Mouse (Mus musculus) MEL (cell line): ENCODE measurements around the gene Bmf. TPM values are rescaled to one million over a fixed set of nuclear protein-coding genes. Genes with fewer than 3 reads are reported as not detected.

ENCODE experiments used
- DNase-seq: peaks from one replicate; pipeline ENCODE4 v3.0.0; 2011; ENCODE audit warnings: low read depth, low spot score
- H3K27ac ChIP-seq: 2 replicates; pipeline ENCODE4 v1.5.1; 2012; ENCODE audit warnings: low read depth, mild to moderate bottlenecking, control low read depth, low read length, moderate library complexity; ENCODE audit not compliant: control insufficient read depth
- H3K27me3 ChIP-seq, 2 experiments: fragments of 150-350 bp in 1 of 2; sonication (generic) in 1 of 2; 2 replicates each; pipeline ENCODE4 v1.6.1; 2012; ENCODE audit warnings: low read length in 2 of 2, mild to moderate bottlenecking in 2 of 2, improper control_type of control experiment in 1 of 2, moderate library complexity in 1 of 2; ENCODE audit not compliant: insufficient read depth in 2 of 2, control insufficient read depth in 1 of 2
- H3K36me3 ChIP-seq, 2 experiments: 2 replicates each; pipeline ENCODE4 v1.6.1; 2012 to 2014; ENCODE audit warnings: low read length in 2 of 2, improper control_type of control experiment in 1 of 2, inconsistent platforms in 1 of 2, mild to moderate bottlenecking in 1 of 2; ENCODE audit not compliant: insufficient read depth in 2 of 2, control insufficient read depth in 1 of 2
- H3K4me1 ChIP-seq, 2 experiments: fragments of 150-350 bp in 1 of 2; sonication (generic) in 1 of 2; 2 replicates each; pipeline ENCODE4 v1.6.1; 2012; ENCODE audit warnings: low read length in 2 of 2, improper control_type of control experiment in 1 of 2, mild to moderate bottlenecking in 1 of 2; ENCODE audit not compliant: insufficient read depth in 2 of 2, control insufficient read depth in 1 of 2
- H3K4me3 ChIP-seq, 2 experiments: fragments of 150-350 bp in 1 of 2; sonication (generic) in 1 of 2; 2 replicates each; pipeline ENCODE4 v1.5.1; 2012; ENCODE audit warnings: low read depth in 2 of 2, low read length in 2 of 2, mild to moderate bottlenecking in 2 of 2, moderate library complexity in 2 of 2, control low read depth in 1 of 2, improper control_type of control experiment in 1 of 2; ENCODE audit not compliant: control insufficient read depth in 1 of 2, insufficient read depth in 1 of 2
- H3K79me2 ChIP-seq: 2 replicates; pipeline ENCODE4 v1.6.1; 2012; ENCODE audit warnings: mild to moderate bottlenecking, low read length, moderate library complexity; ENCODE audit not compliant: control insufficient read depth, poor library complexity, insufficient read depth
- H3K9ac ChIP-seq: 2 replicates; pipeline ENCODE4 v1.6.1; 2012; ENCODE audit warnings: low read depth, mild to moderate bottlenecking, control low read depth, low read length, moderate library complexity; ENCODE audit not compliant: control insufficient read depth, poor library complexity, severe bottlenecking
- H3K9me3 ChIP-seq: fragments of 150-350 bp; sonication (generic); replicated peaks from 2 replicates; pipeline ENCODE4 v1.6.1; 2012; ENCODE audit warnings: mild to moderate bottlenecking, low read length, improper control_type of control experiment, moderate library complexity; ENCODE audit not compliant: insufficient read depth
- BHLHE40 ChIP-seq: IDR thresholded peaks from 2 replicates; pipeline ENCODE4 v1.6.1; 2012; ENCODE audit warnings: low read depth, mild to moderate bottlenecking, inconsistent platforms, low read length, improper control_type of control experiment, borderline replicate concordance
- CTCF ChIP-seq, 3 experiments: IDR thresholded peaks in 2 of 3; conservative IDR thresholded peaks in 1 of 3; 2 replicates each; pipeline ENCODE4 v1.5.1; 2011 to 2012; ENCODE audit warnings: low read length in 3 of 3, low read depth in 2 of 3, mild to moderate bottlenecking in 2 of 3, improper control_type of control experiment in 1 of 3, inconsistent platforms in 1 of 3, mixed read lengths in 1 of 3, moderate library complexity in 1 of 3; ENCODE audit not compliant: control insufficient read depth in 1 of 3, insufficient read depth in 1 of 3, poor library complexity in 1 of 3, severe bottlenecking in 1 of 3
- EP300 ChIP-seq, 2 experiments: IDR thresholded peaks; 2 replicates each; pipeline ENCODE4 v1.6.1; 2011; ENCODE audit warnings: improper control_type of control experiment in 2 of 2, low read length in 2 of 2, low read depth in 1 of 2, mild to moderate bottlenecking in 1 of 2
- ETS1 ChIP-seq: IDR thresholded peaks from 2 replicates; pipeline ENCODE4 v1.6.1; 2012; ENCODE audit warnings: low read depth, mild to moderate bottlenecking, inconsistent platforms, low read length, improper control_type of control experiment, moderate library complexity
- GABPA ChIP-seq: IDR thresholded peaks from 2 replicates; pipeline ENCODE4 v1.6.1; 2012; ENCODE audit warnings: low read depth, mild to moderate bottlenecking, inconsistent platforms, low read length, improper control_type of control experiment, moderate library complexity
- HCFC1 ChIP-seq: IDR thresholded peaks from 2 replicates; pipeline ENCODE4 v1.6.1; 2012; ENCODE audit warnings: low read depth, mild to moderate bottlenecking, inconsistent platforms, low read length, improper control_type of control experiment, moderate library complexity
- KAT2A ChIP-seq: conservative IDR thresholded peaks from 2 replicates; pipeline ENCODE4 v1.6.1; 2012; ENCODE audit warnings: low read depth, low read length, improper control_type of control experiment, inconsistent platforms
- MAFK ChIP-seq: IDR thresholded peaks from 2 replicates; pipeline ENCODE4 v1.6.1; 2011; ENCODE audit warnings: low read depth, mild to moderate bottlenecking, low read length, improper control_type of control experiment, borderline replicate concordance
- MAX ChIP-seq: IDR thresholded peaks from 2 replicates; pipeline ENCODE4 v1.6.1; 2011; ENCODE audit warnings: low read length, improper control_type of control experiment
- MAZ ChIP-seq: IDR thresholded peaks from 2 replicates; pipeline ENCODE4 v1.6.1; 2012; ENCODE audit warnings: low read depth, mild to moderate bottlenecking, inconsistent platforms, low read length, improper control_type of control experiment
- MXI1 ChIP-seq: IDR thresholded peaks from 2 replicates; pipeline ENCODE4 v1.6.1; 2011; ENCODE audit warnings: mild to moderate bottlenecking, low read depth, low read length, improper control_type of control experiment
- MYC ChIP-seq: IDR thresholded peaks from 2 replicates; pipeline ENCODE4 v1.6.1; 2011; ENCODE audit warnings: low read depth, mild to moderate bottlenecking, low read length, improper control_type of control experiment, moderate library complexity
- POLR2A ChIP-seq, 2 experiments: IDR thresholded peaks; 2 replicates each; pipeline ENCODE4 v1.6.1; 2011 to 2012; ENCODE audit warnings: low read length in 2 of 2, mild to moderate bottlenecking in 2 of 2, control low read depth in 1 of 2, improper control_type of control experiment in 1 of 2, low read depth in 1 of 2, moderate library complexity in 1 of 2; ENCODE audit not compliant: control insufficient read depth in 1 of 2, insufficient read depth in 1 of 2, poor library complexity in 1 of 2
- POLR2AphosphoS2 ChIP-seq: IDR thresholded peaks from 2 replicates; pipeline ENCODE4 v1.6.1; 2011; ENCODE audit warnings: low read length, improper control_type of control experiment
- RCOR1 ChIP-seq: IDR thresholded peaks from 2 replicates; pipeline ENCODE4 v1.6.1; 2012; ENCODE audit warnings: low read depth, mild to moderate bottlenecking, inconsistent platforms, low read length, improper control_type of control experiment
- SIN3A ChIP-seq: IDR thresholded peaks from 2 replicates; pipeline ENCODE4 v1.6.1; 2012; ENCODE audit warnings: low read length, improper control_type of control experiment, inconsistent platforms
- USF1 ChIP-seq: IDR thresholded peaks from 2 replicates; pipeline ENCODE4 v1.6.1; 2014; ENCODE audit warnings: low read depth, mild to moderate bottlenecking, inconsistent platforms, low read length, improper control_type of control experiment, moderate library complexity
- USF2 ChIP-seq, 2 experiments: IDR thresholded peaks; 2 replicates each; pipeline ENCODE4 v1.6.1; 2011 to 2012; ENCODE audit warnings: improper control_type of control experiment in 2 of 2, low read length in 2 of 2, borderline replicate concordance in 1 of 2, inconsistent platforms in 1 of 2, low read depth in 1 of 2, mild to moderate bottlenecking in 1 of 2; ENCODE audit not compliant: insufficient read depth in 1 of 2
- ZKSCAN1 ChIP-seq: IDR thresholded peaks from 2 replicates; pipeline ENCODE4 v1.6.1; 2012; ENCODE audit warnings: low read depth, mild to moderate bottlenecking, inconsistent platforms, low read length, improper control_type of control experiment, moderate library complexity
- ZMIZ1 ChIP-seq: IDR thresholded peaks from 2 replicates; pipeline ENCODE4 v1.6.1; 2012; ENCODE audit warnings: low read depth, mild to moderate bottlenecking, inconsistent platforms, low read length, improper control_type of control experiment, moderate library complexity
- ZNF384 ChIP-seq: IDR thresholded peaks from 2 replicates; pipeline ENCODE4 v1.6.1; 2012; ENCODE audit warnings: low read depth, mild to moderate bottlenecking, inconsistent platforms, low read length, improper control_type of control experiment
- polyA plus RNA-seq, 2 experiments: library from polyadenylated mRNA; stranded (reverse) in 1 of 2; unstranded in 1 of 2; fragments of >175 nt in 1 of 2; fragments of >200 nt in 1 of 2; gene quantifications; 2 replicates each; pipeline versions ENCODE4 v1.2.1 to v1.2.4; 2012; ENCODE audit warnings: low replicate concordance in 2 of 2, low read depth in 1 of 2; ENCODE audit not compliant: insufficient read length in 2 of 2, insufficient read depth in 1 of 2, missing spikeins in 1 of 2
- total RNA-seq: library from RNA; depleted of rRNA; stranded (reverse); fragments of 300-350 nt; gene quantifications from 2 replicates; pipeline ENCODE4 v1.2.3, GENCODE M21; 2012; rRNA removed

The Bmf gene
- total RNA-seq (0.39 TPM in 2 replicates), polyA plus RNA-seq (under 1 TPM in 1 of 2 experiments, not detected in 1; 0.50 TPM)

DNA sequence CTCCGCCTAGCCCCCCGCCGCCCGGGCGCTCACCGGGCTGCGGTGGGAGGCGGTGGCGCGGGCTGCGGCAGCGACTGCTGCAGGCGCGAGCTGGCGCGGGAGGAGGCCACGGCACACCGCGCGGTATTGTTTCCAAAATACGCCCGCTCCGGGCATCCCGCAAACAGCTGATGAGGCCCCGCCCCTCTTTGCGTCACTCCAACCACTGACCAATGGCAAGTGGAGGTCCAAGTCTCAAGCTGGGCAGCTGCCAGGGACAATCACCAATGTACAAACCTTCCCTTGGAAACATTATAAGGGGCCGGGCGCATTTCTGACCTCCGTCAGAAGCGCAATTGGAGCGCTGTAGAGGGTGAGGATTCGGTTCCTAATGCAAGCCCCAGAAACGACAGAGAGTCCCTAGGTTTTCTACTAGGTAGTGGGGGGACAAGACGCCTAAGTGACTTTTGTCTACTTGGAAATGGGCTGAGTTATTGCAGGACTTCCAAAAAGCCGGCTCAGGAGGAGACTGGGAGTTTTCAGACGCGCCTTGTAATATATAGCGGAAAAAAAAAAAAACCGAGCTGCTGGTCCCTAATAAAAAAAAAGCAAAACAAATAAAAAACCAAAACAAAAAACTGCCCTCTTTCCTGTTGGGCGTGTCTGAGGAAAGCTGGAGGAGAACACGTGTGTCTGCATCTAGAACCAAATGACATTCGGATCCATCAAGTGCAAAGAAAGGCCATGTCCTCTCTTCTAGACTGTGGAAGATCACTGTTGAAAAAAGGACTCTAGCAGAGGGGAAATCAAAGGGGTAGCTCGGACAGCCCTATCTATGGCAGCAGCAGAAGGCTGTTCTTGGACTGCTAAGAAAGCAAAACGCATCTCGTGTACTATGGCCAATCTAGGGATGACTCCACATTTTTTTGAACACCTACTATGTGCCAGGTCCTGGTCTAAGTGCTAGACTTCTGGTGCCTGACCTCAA lies at the start of gene Bmf:
Bmf (minus strand) TSS at position 181 of the 967 bp plus-strand sequence.
- Histone ChIP-seq H3K27ac (no peak within 1 kb of the TSS), H3K9ac (peak within 1 kb of the TSS; percentile 55), H3K36me3 (peaks cover 0 to 22% of the 10 kb centered on the region in 2 experiments; a peak in 2 of 4 replicates), H3K4me3 (peak within 1 kb of the TSS; percentile 57 to 62), H3K27me3 (no peaks in the 10 kb centered on the region), H3K9me3 (no peaks in the 10 kb centered on the region), H3K4me1 (peaks cover 20 to 43% of the 10 kb centered on the region in 2 experiments), H3K79me2 (no peaks in the 10 kb centered on the region; the same call in 1 of the 2 replicates)
- peak; percentile 98 for DNase-seq
- TF ChIP-seq USF1 (no peak; the same call in 1 of the 2 replicates), GABPA (no peak), POLR2AphosphoS2 (no peak), USF2 (IDR thresholded peaks at IDR 0.05; ENCODE audit: borderline replicate concordance in 1 of 2, insufficient read depth in 1 of 2, low read depth in 1 of 2, low read length in 2 of 2) (no peak), BHLHE40 (no peak; the same call in 1 of the 2 replicates), HCFC1 (peak; percentile 78), MAX (peak; percentile 86), MAFK (no peak; the same call in 1 of the 2 replicates), MAZ (peak; percentile 85), ZKSCAN1 (peak; percentile 62; the same call in 1 of the 2 replicates), MYC (peak; percentile 66; the same call in 1 of the 2 replicates), RCOR1 (0 out of 2 replicates have a peak, but pooled peaks have one; percentile 29), ETS1 (peak; percentile 90), SIN3A (peak; percentile 99), POLR2A (IDR thresholded peaks at IDR 0.05; ENCODE audit: control insufficient read depth in 1 of 2, insufficient read depth in 1 of 2, low read depth in 1 of 2, low read length in 2 of 2, poor library complexity in 1 of 2) (no peak), ZMIZ1 (no peak), MXI1 (peak; percentile 99), CTCF (IDR thresholded peaks at IDR 0.05 in 2 of 3, conservative IDR thresholded peaks at IDR 0.05 in 1 of 3; ENCODE audit: control insufficient read depth in 1 of 3, insufficient read depth in 1 of 3, low read depth in 2 of 3, low read length in 3 of 3, poor library complexity in 1 of 3, severe bottlenecking in 1 of 3) (no peak), KAT2A (no peak), ZNF384 (peak; percentile 66), EP300 (IDR thresholded peaks at IDR 0.05; ENCODE audit: low read depth in 1 of 2, low read length in 2 of 2) (0 out of 4 replicates have a peak, but pooled peaks of 1 of the 2 experiments have one; percentile 16)
